Mouse (Mus musculus): Measurements from ENCODE around the gene Foxj2.

Gene Foxj2

DNA sequence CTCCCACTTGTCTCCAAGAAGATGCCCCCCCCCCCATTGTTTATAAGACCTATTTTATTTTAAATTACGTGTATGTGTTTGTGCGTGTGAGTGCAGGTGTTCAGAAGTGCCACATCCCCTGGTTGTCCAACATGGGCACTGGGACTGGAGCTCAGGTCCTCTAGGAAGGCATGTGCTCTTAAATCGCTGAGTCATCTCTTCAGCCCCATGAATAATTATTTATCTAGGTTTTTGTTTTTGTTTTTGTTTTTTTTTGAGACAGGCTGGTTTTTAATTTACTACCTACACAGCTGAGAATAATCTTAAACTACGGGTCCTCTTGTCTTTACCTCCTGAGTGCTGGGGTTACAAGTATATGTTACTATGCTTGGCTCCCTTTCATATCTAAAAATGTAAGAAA is 6.1 kb upstream of the Foxj2 start:
- no peak for DNase-seq (ENCODE audit: low spot score)

DNA sequence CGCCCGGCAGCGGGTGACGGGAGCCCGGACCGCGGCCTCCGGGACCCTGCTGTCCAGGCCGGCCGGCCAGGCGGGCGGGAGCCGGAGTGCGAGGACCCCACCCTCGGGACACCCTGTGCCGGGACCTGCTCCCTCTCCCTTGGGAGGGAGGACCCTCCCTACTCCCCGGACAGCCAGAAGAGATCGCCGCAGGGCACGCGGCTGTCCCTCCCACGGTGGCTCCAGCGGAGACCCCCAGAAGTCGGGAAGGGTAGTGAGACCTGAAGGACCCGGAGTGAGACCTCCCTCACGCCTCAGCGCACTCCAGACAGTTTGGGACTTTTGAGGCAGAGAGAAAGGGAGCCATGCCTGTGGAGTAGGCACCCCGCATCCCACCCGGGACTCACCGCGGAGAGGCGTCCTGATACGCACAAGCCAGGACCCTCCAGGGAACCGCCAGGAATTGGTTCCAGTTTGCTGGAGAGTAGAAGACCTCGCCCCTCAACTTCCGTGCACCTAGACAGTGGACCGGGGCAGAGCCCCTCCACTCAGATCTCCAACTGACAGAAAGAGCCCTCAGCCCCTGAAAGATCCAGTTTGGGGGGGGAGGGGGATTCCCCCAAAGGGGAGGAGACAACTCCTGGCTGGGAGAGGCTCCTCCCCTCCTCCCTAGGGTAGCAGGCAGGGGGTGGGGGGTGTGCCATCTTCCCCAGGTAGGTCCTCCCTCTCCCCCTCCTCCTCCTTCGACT is 521 bp downstream of the Foxj2 start:
- no peak for DNase-seq (ENCODE audit: low spot score)

DNA sequence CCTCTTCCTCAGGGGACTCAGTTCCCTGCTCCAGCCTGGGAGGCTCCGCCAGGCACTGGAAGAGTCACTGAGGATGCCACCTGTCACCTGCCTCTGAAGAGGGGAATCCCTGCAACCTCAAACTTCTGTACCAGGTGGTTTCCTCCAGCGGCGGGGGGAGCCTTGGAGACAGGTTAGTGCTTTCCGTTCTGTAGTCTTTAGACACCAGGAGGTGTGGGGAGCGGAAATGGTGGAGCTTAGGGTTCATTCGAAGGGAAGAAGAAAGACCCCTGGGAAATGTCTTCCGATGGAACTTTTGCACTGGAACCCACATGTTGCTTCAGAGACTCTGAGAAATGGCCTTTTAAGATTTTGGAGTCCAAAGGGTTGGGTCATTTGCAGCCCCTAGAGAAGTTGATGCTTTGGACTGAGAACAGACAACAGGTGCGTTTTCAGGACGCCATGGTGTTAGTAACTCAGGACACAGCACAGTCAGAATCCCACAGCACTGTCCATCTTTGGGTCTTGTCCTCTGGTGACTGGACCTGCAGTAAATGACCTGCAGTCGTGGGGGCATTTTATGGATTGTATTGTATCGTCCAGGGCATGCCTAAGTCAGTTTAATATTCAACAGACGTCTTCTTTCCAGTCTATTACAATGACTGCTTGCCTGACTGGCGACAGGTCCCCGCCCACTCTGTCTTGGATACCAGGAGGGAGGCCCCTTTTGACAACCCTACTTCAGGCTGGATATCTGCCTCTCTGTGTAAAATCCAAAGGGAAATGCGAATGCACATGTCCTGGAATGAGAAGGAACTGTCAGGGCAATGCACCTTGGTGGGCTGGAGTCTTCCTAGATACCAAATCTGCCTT is 1.3 kb downstream of the Foxj2 start:
- no peak for DNase-seq (ENCODE audit: low spot score)

DNA sequence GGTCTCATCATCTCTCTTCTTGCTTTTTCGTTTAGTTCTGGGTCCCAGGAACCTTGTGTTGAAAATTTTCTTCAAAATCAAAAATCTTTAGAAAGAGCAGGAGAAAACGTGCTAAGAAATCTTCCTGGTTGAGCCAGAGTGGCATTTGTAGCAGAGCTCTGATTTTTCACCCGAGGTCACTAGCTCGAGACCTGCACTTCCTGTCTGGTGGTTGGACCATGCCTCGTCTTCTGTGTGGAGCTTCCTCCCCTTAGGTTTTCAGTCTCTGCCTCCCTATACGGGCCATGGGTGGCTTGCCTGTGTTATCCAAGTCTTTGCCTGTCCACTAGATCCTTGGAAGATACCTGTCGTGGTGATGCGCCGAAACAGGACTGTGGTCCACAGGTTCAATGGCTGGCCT is 2.1 kb downstream of the Foxj2 start:
- no peak for DNase-seq (ENCODE audit: low spot score)

DNA sequence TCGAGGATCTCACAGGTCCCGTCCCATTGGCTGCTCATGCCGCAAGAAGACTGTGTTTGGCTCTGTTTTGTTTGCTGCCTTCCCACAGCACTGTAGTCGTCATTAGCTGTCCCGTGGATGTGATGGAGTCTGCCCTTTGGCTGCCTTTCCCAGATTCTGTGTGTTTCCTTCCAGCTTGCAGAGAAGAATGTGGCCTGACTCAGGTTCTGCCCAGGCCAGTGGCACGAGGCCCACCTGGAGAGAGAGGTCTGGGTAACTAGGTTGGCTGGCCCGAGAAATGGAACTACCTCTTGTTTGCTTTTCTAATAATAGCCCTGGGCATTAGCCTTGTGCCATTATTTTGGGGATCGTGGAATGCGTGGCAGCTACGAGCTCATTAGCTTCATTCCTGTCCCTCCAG is 4.4 kb downstream of the Foxj2 start:
- no peak for DNase-seq (ENCODE audit: low spot score)

DNA sequence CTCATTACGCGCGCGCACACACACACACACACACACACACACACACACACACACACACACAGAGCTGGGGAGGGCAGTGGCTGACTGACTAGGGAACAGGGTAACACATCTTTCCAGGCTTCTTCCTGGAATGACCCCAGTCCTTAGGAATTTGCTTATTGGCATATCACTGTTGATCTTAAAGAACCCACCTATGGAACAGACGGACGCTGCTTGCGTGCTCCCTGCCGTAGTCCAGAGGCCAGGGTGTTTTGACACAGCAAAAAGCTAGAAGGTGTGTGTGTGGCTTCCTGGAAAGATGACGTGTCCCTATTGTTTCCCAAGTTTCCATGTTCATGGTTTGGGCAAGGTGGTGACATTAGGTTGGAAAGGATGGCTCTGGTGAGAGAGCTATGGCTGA is 5.5 kb downstream of the Foxj2 start:
- no peak for DNase-seq (ENCODE audit: low spot score)

DNA sequence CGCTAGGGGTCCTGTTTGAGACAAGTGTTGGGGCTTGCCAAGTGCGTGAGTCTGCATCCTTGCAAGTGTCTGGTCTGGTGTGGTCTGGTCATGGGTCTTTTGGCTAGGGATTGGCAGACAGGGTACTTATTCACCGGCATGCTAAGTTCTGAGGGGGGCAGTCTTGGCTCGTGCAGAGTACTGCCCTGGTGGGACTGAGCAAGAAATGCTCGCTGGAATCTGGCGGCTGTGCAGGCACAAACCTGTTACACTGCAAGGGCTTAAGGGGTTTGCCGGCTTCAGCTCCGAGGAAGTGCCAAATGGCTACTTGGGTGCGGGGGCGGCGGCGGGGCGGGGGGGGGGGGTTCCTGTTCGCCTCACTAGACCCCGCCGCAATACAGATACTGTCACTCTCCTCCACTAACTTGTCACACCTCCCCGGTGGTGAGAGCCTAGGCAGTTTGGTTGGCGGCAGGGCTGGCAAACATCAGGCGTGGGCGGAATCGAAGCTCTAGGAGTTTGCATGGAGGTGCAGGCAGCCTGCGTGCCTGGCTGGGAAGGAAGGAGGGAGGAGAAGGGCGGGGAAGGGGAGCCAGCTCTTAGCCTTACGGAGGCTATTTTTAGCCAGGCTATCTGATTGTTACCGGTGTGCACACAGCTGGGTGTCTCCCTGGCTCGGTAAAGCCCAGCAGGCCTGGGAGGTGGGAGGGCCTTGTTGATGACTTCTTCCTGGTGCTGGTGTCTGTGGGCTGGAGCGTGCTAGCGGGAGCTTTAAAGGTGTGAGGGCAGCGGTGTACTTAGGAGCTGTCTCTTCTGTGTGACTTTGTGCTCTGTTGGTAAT is 6.4 kb downstream of the Foxj2 start:
- no peak for DNase-seq (ENCODE audit: low spot score)

DNA sequence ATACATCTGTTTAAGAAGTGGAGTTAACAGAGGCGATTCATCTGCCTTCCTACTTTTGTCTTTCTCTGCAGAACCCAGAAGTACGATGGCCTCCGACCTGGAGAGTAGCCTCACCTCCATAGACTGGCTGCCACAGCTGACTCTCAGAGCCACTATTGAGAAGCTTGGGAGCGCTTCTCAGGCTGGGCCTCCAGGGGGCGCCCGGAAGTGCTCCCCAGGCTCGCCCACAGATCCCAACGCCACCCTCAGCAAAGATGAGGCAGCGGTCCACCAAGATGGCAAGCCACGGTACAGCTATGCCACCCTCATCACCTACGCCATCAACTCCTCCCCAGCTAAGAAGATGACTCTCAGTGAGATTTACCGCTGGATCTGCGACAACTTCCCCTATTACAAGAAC is 8.4 kb downstream of the Foxj2 start:
- DNase-seq (ENCODE audit: low spot score), result no peak

DNA sequence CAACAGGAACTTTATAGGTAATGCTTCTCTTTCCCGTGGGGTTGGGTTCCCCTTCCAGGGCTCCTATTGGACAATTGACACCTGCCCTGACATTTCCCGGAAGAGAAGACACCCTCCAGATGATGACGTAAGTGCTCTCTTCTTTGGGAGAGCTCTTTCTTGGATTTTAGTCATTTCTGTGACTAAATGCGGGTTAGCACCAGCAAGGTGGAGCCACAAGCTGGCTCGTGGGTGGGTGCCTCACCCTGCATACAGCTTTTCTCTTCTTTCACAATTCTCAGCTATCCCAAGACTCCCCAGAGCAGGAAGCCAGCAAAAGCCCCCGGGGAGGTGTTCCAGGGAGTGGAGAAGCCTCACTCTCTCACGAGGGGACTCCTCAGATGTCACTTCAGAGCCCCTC is 13.2 kb downstream of the Foxj2 start:
- no peak for DNase-seq (ENCODE audit: low spot score)

DNA sequence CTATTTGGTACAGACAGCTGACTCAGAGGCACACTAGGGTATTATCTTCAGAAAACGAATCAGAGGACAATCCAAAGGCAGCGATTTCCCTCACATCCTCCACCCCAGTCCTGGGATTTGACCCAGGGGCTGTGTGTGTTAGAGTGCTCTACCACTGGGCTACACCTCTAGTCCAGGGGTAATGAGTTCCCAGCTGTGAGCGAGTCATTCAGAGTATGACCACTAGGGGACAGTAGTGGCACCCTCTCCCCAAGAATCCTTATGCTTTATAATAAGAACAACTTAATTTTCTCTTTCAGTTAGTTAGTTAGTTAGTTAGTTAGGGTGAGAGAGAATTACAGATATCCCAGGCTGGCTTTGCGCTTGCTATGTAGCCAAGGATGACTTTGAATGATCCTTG is 14.7 kb downstream of the Foxj2 start:
- DNase-seq (ENCODE audit: low spot score), result no peak

DNA sequence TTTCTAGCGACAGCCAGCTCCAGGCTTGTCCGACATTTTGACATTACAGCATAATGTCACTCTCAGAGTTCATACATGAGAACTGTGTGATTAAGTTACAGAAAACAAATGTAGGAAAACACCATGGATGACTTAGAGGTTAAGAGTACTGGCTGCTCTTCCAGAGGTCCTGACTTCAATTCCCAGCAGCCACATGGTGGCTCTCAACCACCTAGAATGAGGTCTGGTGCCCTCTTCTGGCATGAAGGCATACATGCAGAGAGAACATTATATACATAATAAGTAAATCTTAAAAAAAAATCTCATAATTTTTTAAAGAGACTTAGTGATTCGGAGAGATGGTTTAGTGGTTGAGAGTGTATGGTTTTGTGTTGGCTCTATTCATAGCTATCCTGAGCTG is 17.3 kb downstream of the Foxj2 start:
- DNase-seq (ENCODE audit: low spot score), result no peak

DNA sequence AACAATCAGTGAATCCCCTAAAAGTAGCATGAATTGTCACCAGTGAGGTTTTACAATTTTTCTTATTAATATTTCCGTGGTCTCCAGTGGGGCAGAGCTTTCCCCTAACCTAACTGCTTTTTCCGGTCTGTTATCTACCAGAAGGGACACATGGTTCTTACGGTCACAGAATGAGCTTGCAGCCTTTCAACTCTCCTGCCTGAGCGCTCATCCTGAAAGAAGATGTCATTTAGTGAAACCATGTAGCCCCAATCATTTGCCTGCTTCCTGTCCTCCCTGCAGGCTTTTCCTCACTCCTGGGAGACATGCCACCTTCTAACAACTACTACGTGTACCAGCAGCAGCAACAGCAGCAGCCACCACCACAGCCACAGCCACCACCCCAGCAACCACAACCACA is 17.8 kb downstream of the Foxj2 start:
- no peak for DNase-seq (ENCODE audit: low spot score)

DNA sequence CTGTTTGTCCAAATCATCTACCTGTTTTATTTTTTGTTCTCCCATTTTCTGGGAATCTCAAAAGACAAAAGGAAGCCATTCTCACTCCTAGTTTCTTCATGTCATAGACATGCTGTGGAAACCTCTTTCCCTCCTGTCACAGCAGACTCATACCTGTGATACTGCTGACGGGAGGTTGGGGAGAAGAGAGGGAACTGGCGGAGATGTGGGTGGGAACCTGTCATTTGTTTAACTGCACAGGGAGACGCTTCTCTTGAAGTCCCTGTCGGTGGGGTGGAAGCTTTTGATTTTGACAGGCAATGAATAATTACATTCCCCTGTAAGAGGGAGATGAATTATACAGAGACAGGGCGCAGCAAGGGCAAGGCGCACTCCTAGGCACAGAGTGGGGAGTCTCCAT is 24.0 kb downstream of the Foxj2 start:
- DNase-seq (ENCODE audit: low spot score), result no peak

DNA sequence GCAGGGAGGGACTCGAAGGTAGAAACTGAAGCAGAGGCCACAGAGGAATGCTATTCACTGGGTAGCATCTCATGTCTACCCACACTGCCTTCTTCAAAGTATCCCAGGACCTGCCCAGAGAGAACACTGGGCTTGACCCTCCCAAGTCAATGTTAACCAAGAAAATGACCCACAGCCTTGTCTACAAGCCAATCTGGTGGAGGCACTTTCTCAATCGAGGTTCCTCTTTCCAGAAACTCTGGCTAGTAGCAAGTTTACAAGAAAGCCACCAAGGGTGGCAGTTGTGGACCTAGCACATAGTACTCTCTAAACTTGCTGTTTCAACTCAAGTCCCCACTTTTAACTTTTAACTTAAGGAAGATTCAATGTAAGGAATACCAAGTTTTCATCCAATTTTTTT is 33.0 kb downstream of the Foxj2 start:
- no peak for DNase-seq (ENCODE audit: low spot score)

DNA sequence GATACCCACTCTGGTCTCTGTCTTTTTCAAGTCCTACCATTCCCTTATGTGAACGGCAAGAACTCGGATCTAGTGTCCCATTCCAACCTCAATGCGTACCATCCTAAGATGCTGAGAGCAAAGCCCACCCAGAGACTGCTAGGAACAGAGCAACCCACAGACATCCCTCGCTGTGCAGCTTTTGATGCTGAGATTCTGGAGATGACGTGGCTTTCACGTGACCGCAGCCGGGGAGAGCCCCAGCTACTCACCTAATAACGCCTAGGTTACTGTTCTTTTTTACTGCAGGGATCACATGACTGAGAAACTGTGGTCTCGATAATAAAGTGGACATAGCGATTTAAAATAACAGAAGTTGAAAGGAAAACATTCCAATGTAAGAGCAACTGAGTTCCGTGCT is 34.8 kb downstream of the Foxj2 start:
- DNase-seq (ENCODE audit: low spot score), result no peak

DNA sequence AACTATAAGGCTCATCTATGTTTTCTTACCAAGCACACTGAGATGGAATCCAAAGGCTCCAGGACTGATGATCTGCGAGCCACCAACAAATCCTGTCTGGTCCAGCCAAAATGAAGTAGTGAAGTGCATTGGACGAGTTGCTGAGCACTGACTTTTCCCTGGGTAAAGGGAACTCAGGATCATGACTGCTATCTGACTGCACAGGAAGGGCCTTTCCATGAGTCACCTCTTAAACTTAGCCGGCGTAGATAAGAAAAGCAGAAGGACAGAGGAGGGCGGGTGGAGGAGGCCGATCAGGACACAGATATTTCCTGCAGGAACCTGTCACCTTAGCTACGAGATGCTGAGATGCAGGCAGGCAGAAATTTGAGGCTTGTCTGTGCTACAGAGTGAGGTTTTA is 36.2 kb downstream of the Foxj2 start, which contains the start of gene C3ar1:
C3ar1 (minus strand) TSS at position 207 of the 400 bp plus-strand sequence.
- DNase-seq (ENCODE audit: low spot score), result no peak

DNA sequence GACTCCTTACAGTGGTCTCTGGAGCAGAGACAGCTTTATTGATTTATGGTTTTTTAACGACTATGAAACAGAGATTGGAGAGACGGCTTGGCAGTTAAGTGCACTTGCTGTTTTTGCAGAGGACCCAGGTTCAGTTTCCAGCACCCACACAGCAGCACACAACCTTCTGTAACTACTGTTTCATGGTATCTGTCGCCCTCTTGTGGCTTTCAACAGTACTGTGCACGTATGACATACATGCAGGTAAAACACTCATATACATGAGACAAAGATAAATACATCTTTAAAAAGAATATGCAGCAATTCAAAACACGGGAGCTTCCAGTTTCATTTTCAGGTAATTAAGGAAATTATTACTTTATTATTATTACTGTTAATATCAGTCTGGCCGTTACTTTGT is 42.7 kb downstream of the Foxj2 start:
- DNase-seq (ENCODE audit: low spot score), result no peak

DNA sequence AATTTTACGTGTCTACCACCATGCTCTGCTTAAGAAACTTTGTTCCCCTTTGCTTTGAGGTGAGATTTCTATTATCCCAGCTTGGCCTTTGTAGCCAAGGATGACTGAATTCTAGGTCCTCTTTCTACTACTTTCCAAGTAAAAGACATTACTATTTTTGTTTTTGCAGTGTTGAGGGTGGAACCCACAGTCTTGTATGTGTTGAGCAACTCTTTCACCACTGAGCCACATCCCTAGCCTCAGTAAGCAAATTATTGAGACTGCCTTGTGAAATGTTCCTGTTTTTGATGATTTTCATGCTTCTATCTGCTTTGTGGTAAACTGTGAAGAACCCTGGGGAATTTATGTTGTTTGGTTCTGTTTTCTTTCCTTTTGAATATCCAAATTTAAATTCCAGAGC is 43.2 kb downstream of the Foxj2 start:
- no peak for DNase-seq (ENCODE audit: low spot score)

DNA sequence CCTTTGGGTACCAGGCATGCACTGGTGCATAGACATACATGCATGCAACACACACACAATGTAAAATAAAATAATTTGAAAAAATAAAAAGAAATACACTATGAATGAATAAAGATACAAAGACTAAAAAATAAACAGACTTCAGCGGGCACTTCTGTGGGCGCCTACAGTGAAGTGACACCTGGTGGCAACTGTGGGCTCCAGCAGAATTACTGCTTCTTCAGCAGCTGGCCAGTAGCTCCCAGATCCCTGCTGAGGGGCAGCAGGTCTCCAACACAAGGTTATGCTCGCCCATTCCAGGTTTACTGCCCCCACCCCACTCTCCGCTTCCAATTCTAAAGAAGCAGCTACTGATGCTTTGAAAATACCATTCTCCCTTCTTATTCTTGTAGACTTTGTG is 48.2 kb downstream of the Foxj2 start:
- no peak for DNase-seq (ENCODE audit: low spot score)

DNA sequence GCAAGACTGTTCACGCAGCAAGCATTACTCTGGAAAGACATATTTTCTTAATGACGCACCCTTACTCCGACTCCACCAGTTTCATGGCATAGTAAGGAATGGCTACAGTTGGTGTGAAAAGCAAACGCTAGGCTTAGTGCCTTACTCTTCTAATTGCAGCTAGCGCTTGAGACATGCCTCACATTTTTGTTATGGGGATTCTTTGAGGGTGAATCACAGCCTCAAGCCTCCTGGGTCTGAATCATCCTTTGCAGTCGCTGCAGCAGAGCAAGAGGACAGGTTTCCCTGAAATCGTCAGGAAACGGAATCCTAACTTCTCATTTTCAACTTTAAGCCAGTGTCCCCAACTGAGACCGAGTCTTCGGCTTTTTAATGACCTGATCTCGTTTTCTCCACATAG is 50.1 kb downstream of the Foxj2 start:
- DNase-seq (ENCODE audit: low spot score), result no peak

DNA sequence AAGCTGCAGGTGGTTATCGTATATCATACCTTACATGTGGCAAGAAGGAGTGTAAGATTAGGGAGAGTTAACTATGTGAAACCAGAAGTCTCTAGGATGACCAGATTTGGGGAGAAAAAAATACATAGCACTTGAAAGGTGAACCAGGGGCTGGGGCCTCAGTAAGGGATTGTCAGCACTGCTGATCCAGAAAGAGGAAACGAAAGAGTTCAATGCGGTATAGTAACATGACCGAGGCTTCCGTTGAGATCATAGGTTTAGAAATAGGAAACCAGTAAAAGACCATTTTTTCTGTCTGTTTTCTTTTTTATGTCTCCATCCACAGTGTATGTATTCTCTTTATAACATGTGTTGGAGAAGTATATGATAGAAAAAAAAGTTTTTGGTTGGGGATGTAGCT is 53.1 kb downstream of the Foxj2 start:
- DNase-seq (ENCODE audit: low spot score), result no peak

DNA sequence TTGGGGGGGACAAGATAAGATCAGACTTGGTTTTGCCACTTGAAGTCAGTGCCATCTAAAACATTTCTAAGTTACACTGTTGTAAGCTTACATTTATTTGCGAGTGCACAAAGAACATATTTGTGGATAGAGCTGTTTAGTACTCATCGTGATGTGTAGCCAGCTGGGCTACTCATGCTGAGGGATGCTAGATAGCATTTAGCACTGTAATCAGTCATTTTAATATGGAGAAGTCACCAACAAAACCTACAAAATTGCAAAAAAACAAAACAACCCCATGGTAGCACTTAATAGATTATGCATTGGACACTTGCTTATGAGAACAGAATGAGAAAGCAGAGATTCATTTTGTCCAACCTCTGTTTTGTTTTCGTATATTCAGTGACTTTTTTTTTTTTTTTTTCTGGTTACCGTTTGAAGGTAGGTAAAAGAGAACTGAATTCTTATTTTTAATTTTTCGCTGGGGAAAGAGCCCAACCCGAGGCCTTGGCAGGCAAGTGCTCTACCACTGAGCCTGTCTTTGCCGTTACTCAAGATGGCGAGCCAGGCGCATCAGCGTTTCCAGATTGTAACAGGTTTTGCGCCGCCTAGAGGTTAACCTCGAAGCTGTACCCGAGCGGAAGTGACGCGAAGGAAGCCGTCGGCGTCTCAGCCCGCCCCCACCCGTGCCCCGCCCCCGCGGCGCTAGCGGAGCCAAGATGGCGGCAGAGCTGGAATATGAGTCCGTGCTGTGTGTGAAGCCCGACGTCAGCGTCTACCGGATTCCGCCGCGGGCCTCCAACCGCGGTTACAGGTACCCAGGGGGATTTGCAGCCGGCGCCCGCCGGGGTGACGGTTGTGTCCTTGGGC is 54.4 kb downstream of the Foxj2 start, which contains the start of gene Necap1:
Necap1 (plus strand) TSS at position 604 of the 849 bp plus-strand sequence.
- peak; percentile 93 for DNase-seq (ENCODE audit: low spot score)
